Mouse (Mus musculus): ENCODE measurements around the gene Pak4. TPM values are rescaled to one million over a fixed set of nuclear protein-coding genes. Genes with fewer than 3 reads are reported as not detected.

The Pak4 gene
- polyA plus RNA-seq (2015; fragmentation: Illumina TruSeq; extraction: RNeasy Lipid Tissue Mini Kit (QIAGEN cat#74804); ENCODE audit: low read depth, low replicate concordance), result 6.6 TPM

DNA sequence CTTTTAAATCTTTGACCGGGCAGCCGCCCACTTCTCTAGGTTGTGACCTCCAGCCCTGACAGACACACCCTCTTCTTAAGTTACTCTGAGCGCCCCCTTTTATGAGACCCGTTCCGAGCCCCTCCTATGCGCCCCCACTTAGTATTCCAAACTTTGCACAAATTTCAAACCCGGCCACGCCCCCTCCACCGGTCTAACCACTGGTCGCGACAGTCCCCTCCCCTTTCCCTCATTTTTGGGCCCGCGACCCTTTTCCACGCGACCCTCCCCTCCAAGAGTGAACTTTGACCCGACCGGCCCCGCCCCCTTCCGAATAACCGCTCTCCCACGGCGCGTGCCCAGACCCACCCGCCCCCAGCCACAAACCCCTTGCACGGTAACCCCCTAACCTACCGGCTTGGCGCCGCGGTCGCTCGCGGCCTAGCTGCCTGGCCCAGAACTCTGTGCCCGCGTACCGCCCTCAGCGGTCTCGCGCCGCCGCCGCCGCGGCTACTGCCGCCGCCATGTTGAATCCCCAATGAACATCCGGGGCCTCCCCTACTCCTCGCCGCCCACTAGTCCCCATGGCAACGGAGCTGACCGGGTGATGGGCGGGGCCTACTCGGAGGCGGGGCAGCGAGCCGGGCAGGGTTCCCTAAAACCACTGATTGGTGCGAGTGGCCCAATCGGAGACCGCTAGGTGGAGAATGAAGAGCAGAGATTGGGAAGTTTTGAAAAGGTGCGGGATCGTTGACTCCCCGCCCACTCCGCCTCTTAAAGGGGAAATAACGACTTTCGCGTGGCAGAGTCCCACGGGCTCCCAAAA is at the start of gene Pak4, which contains the start of gene Samd4b:
Pak4 (minus strand) TSS at position 544 of the 805 bp plus-strand sequence.
Samd4b (minus strand) TSS at position 503 of the 805 bp plus-strand sequence.

DNA sequence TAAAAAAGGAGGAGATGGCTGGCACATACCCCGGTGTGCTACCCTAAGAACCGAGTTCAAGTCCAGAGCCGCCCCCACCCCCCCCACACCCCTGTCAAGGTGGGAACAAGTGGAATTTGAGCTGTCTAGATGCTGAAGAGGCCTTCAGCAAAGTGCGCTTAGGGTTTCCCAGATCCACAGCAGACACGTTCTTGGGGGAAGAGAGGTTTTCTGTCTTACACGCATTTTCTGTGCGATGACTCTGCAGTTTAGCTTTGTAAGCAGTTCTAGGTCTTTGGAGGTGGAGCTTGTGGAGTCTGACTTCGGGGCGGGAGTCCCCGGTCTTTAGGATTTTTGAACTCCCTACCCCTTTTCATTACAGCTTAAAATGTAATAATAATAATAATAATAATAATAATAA is 33.1 kb upstream of the Pak4 start, which contains the start of gene Acp7:
Acp7 (minus strand) TSS at position 260 of the 400 bp plus-strand sequence.

DNA sequence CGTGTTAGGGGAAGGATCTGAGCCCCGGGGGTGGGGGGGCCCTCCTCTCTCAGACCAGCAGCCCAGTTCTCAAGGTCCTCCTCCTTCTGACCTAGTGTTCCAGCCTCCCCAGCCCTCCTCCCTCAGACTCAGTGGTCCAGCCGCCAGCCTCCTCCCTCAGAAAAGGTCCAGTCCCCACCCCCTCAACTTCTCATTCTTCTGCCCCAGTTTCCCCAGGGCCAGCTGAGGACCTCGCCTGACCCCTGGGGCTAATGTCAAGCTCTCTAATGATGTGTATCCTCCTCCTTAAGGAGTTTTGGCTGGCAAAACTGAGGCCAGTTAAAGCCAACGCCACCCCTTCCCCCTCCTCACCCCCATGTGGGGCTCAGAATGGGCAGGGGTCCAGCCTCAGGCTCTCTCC is 50.8 kb downstream of the Pak4 start, which contains the start of gene Nccrp1:
Nccrp1 (minus strand) TSS at position 101 of the 400 bp plus-strand sequence.

DNA sequence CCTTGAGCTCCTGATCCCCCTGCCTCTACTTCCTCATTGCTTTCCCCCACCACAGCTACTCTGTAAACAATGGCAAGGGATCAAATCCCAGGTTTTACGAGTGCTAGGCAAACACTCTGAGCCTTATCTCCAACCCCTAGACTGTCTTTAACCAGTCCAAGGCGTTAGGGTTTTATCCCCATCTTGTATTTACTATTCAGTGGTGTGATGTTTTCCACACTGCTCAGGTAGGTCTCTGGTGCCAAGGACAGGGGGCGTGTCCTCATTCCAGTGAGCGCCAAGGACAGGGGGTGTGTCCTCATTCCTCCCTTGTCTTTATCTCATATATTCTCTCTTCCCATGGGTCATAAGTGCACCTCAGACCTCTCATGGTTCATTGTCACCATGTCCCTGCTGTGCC is 57.5 kb downstream of the Pak4 start, which contains the start of gene Sycn:
Sycn (plus strand) TSS at position 360 of the 400 bp plus-strand sequence.

DNA sequence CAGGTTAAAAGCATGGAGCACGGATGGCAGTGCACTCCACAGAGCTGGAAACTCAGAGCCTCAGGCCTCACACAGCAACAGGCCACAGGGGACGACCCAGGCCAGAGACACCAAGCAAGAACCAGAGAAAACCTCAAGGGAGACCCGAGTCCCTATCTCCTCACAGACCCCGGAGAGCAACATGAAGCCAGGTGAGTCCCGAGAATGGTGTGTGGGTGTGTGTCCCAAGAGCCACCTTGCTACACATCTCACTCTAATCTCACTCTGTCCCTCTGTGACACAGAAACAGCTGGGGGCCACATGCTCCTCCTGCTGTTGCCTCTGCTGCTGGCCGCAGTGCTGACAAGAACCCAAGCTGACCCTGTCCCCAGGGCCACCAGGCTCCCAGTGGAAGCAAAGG is 75.4 kb downstream of the Pak4 start, which contains the start of gene Ifnl3:
Ifnl3 (plus strand) TSS at position 301 of the 400 bp plus-strand sequence.

DNA sequence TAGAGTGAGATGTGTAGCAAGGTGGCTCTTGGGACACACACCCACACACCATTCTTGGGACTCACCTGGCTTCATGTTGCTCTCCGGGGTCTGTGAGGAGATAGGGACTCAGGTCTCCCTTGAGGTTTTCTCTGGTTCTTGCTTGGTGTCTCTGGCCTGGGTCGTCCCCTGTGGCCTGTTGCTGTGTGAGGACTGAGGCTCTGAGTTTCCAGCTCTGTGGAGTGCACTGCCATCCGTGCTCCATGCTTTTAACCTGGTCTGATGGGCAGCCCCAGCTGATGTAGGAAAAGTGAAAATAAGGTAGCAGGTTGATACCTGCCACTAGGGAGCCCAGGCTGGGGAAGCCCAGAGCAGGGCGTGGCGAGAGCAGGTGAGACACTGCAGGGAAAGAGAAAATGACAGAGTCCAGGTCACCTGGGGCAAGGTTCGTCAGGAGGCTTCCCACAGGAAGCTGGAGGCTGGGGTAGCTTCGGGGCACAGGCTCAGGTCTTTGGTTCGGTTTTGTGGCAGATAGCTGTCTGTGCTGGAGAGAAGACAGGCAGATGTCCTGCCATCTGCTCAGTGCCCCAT is 87.5 kb downstream of the Pak4 start, which contains the start of gene Ifnl2:
Ifnl2 (minus strand) TSS at position 51 of the 570 bp plus-strand sequence.

Other genes starting within 250 kb of the Pak4 start
- gene Rps16, start 247.5 kb downstream of the Pak4 start, polyA plus RNA-seq (2015; fragmentation: Illumina TruSeq; extraction: RNeasy Lipid Tissue Mini Kit (QIAGEN cat#74804); ENCODE audit: low read depth, low replicate concordance), result 704 TPM
- 4.3 TPM for gene Plekhg2, start 225.6 kb downstream of the Pak4 start, polyA plus RNA-seq (2015; fragmentation: Illumina TruSeq; extraction: RNeasy Lipid Tissue Mini Kit (QIAGEN cat#74804); ENCODE audit: low read depth, low replicate concordance)
- gene Zfp36, start 217.9 kb downstream of the Pak4 start, polyA plus RNA-seq (2015; fragmentation: Illumina TruSeq; extraction: RNeasy Lipid Tissue Mini Kit (QIAGEN cat#74804); ENCODE audit: low read depth, low replicate concordance), result 2.7 TPM
- gene Med29, start 205.5 kb downstream of the Pak4 start, polyA plus RNA-seq (2015; fragmentation: Illumina TruSeq; extraction: RNeasy Lipid Tissue Mini Kit (QIAGEN cat#74804); ENCODE audit: low read depth, low replicate concordance), result 31.3 TPM
- 102 TPM for gene Paf1, start 205.2 kb downstream of the Pak4 start, polyA plus RNA-seq (2015; fragmentation: Illumina TruSeq; extraction: RNeasy Lipid Tissue Mini Kit (QIAGEN cat#74804); ENCODE audit: low read depth, low replicate concordance)
- gene Gmfg, start 160.7 kb downstream of the Pak4 start, polyA plus RNA-seq (2015; fragmentation: Illumina TruSeq; extraction: RNeasy Lipid Tissue Mini Kit (QIAGEN cat#74804); ENCODE audit: low read depth, low replicate concordance), result 4.6 TPM
- gene Lrfn1, start 146.2 kb downstream of the Pak4 start, polyA plus RNA-seq (2015; fragmentation: Illumina TruSeq; extraction: RNeasy Lipid Tissue Mini Kit (QIAGEN cat#74804); ENCODE audit: low read depth, low replicate concordance), result 38.2 TPM
- not detected for gene Ifnl2, start 87.7 kb downstream of the Pak4 start, polyA plus RNA-seq (2015; fragmentation: Illumina TruSeq; extraction: RNeasy Lipid Tissue Mini Kit (QIAGEN cat#74804); ENCODE audit: low read depth, low replicate concordance)
- gene Ifnl3, start 75.3 kb downstream of the Pak4 start, polyA plus RNA-seq (2015; fragmentation: Illumina TruSeq; extraction: RNeasy Lipid Tissue Mini Kit (QIAGEN cat#74804); ENCODE audit: low read depth, low replicate concordance), result not detected
- gene Sycn, start 57.3 kb downstream of the Pak4 start, polyA plus RNA-seq (2015; fragmentation: Illumina TruSeq; extraction: RNeasy Lipid Tissue Mini Kit (QIAGEN cat#74804); ENCODE audit: low read depth, low replicate concordance), result not detected
- gene Nccrp1, start 50.9 kb downstream of the Pak4 start, polyA plus RNA-seq (2015; fragmentation: Illumina TruSeq; extraction: RNeasy Lipid Tissue Mini Kit (QIAGEN cat#74804); ENCODE audit: low read depth, low replicate concordance), result not detected
- gene Samd4b, start within 50 bp of the Pak4 start, polyA plus RNA-seq (2015; fragmentation: Illumina TruSeq; extraction: RNeasy Lipid Tissue Mini Kit (QIAGEN cat#74804); ENCODE audit: low read depth, low replicate concordance), result 37.9 TPM
- gene Acp7, start 33.1 kb upstream of the Pak4 start, polyA plus RNA-seq (2015; fragmentation: Illumina TruSeq; extraction: RNeasy Lipid Tissue Mini Kit (QIAGEN cat#74804); ENCODE audit: low read depth, low replicate concordance), result 1.3 TPM
- gene Fbxo27, start 94.7 kb upstream of the Pak4 start, polyA plus RNA-seq (2015; fragmentation: Illumina TruSeq; extraction: RNeasy Lipid Tissue Mini Kit (QIAGEN cat#74804); ENCODE audit: low read depth, low replicate concordance), result 15.8 TPM
- gene Fbxo17, start 118.6 kb upstream of the Pak4 start, polyA plus RNA-seq (2015; fragmentation: Illumina TruSeq; extraction: RNeasy Lipid Tissue Mini Kit (QIAGEN cat#74804); ENCODE audit: low read depth, low replicate concordance), result 3.3 TPM
- gene Mrps12, start 143.6 kb upstream of the Pak4 start, polyA plus RNA-seq (2015; fragmentation: Illumina TruSeq; extraction: RNeasy Lipid Tissue Mini Kit (QIAGEN cat#74804); ENCODE audit: low read depth, low replicate concordance), result 126 TPM
- gene Sars2, start 143.8 kb upstream of the Pak4 start, polyA plus RNA-seq (2015; fragmentation: Illumina TruSeq; extraction: RNeasy Lipid Tissue Mini Kit (QIAGEN cat#74804); ENCODE audit: low read depth, low replicate concordance), result 12.4 TPM
- gene Ccer2, start 158.0 kb upstream of the Pak4 start, polyA plus RNA-seq (2015; fragmentation: Illumina TruSeq; extraction: RNeasy Lipid Tissue Mini Kit (QIAGEN cat#74804); ENCODE audit: low read depth, low replicate concordance), result 3.2 TPM
- gene Sirt2, start 168.6 kb upstream of the Pak4 start, polyA plus RNA-seq (2015; fragmentation: Illumina TruSeq; extraction: RNeasy Lipid Tissue Mini Kit (QIAGEN cat#74804); ENCODE audit: low read depth, low replicate concordance), result 181 TPM
- gene Nfkbib, start 169.3 kb upstream of the Pak4 start, polyA plus RNA-seq (2015; fragmentation: Illumina TruSeq; extraction: RNeasy Lipid Tissue Mini Kit (QIAGEN cat#74804); ENCODE audit: low read depth, low replicate concordance), result 41.0 TPM
- gene Rinl, start 190.8 kb upstream of the Pak4 start, polyA plus RNA-seq (2015; fragmentation: Illumina TruSeq; extraction: RNeasy Lipid Tissue Mini Kit (QIAGEN cat#74804); ENCODE audit: low read depth, low replicate concordance), result 2.9 TPM
- 253 TPM for gene Hnrnpl, start 210.4 kb upstream of the Pak4 start, polyA plus RNA-seq (2015; fragmentation: Illumina TruSeq; extraction: RNeasy Lipid Tissue Mini Kit (QIAGEN cat#74804); ENCODE audit: low read depth, low replicate concordance)
- gene Ech1, start 227.0 kb upstream of the Pak4 start, polyA plus RNA-seq (2015; fragmentation: Illumina TruSeq; extraction: RNeasy Lipid Tissue Mini Kit (QIAGEN cat#74804); ENCODE audit: low read depth, low replicate concordance), result 96.4 TPM
- 5.1 TPM for gene Lgals4, start 235.7 kb upstream of the Pak4 start, polyA plus RNA-seq (2015; fragmentation: Illumina TruSeq; extraction: RNeasy Lipid Tissue Mini Kit (QIAGEN cat#74804); ENCODE audit: low read depth, low replicate concordance)